Mouse (Mus musculus): ENCODE data around the gene Cd28. TPM values are rescaled to one million over a fixed set of nuclear protein-coding genes. Genes with fewer than 3 reads are reported as not detected.

Cd28 gene
- polyA plus RNA-seq, 1 experiment from 2014 or later, result 0.20 TPM

DNA sequence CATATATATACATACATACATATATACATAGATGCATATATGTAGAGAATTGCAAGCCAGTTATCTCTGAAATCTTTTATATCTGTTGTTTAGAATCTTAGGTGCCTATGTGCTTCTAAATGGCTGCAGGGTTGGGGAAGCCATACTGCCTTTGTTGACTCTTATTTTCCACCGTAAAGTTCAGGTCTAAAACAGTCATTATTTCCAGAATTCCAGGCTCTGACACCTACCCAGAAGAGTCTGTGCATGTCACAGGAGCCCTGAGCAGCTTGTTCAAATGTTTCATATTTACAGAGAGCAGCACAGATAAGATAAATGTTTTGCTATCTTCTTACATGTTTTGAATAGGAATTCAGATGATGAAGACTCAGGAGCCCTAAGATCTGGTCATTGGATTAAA is 36.4 kb downstream of the Cd28 start:
- Histone ChIP-seq H3K27ac (replicated peaks) (no peak overlapping the region), H3K9ac (replicated peaks) (no peak overlapping the region), H3K4me3 (no peak overlapping the region), H3K9me3 (no peaks in the 10 kb centered on the region), H3K36me3 (no peaks in the 10 kb centered on the region), H3K4me2 (replicated peaks) (no peak overlapping the region), H3K27me3 (no peaks in the 10 kb centered on the region), H3K4me1 (no peaks in the 10 kb centered on the region)
- 87% methylated on average over 1 of the region's 1 CpGs for WGBS
- no peak for ATAC-seq (ENCODE audit: low FRiP score, low read depth)

DNA sequence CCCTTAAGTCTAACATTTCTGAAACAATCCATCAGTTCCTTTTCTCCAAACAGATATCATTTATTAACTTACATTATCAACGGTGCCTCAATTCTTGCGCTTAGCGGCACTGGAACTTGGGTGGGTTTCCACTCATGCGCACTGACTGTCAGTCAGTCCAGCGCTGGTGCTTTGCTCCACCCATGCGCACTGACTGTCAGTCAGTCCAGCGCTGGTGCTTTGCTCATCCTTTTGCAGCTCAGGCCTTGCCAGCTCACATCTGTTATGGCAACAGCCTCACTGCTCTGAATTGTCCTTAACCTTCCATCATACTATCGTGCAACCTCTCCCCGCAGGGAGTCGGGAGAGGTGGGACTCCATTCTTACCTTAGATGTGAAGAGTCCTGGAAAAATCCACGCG is 37.4 kb downstream of the Cd28 start:
- H3K4me2 ChIP-seq (replicated peaks), result no peak overlapping the region
- no peak overlapping the region for H3K27ac ChIP-seq (replicated peaks)
- H3K4me3 ChIP-seq, result no peak overlapping the region
- no peak overlapping the region for H3K9ac ChIP-seq (replicated peaks)
- no peaks in the 10 kb centered on the region for H3K4me1 ChIP-seq
- no peaks in the 10 kb centered on the region for H3K27me3 ChIP-seq
- no peaks in the 10 kb centered on the region for H3K36me3 ChIP-seq
- no peak for ATAC-seq (ENCODE audit: low FRiP score, low read depth)
- 90% methylated on average over 12 of the region's 12 CpGs for WGBS
- H3K9me3 ChIP-seq, result no peaks in the 10 kb centered on the region

DNA sequence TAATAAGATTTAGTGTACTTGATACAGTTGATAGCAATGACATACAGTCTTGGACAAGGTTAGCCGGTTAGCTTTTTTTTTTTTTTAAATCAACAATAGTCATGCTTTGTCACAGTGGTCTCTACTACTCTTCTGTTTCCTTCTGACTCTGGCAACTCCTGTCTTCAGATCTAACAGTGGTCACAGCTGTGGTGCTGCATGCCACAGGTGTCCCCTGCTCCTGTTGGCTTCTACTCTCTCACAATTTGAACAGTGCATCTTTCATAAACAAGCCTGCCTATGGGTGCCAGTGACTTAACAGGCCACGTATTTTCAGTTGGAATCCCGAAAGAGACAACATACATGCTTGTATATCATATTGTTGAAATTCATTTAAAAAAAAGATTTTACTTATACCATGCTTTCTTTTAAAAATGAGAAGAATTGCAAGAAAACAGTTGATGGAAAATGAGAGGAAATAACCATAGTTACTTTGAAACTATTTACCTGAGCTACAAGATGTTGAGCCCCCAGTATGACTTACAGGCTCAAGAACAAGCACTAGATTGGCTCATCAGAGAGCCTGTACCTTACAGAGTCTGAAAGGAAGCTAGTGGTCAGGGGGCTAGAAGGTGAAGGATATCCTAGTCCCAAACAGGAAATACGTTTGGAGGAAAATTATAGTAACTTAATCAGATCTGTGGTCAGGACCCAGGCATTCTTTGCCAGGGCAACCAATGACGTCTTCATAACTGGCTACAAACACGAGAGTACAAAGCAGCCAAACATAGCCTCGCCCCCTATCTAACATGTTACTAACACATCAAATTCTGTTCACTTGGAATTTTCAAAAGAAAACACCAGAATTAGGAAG is 39.0 kb downstream of the Cd28 start:
- Histone ChIP-seq H3K4me2 (replicated peaks) (no peak overlapping the region), H3K9ac (replicated peaks) (no peak overlapping the region), H3K36me3 (no peaks in the 10 kb centered on the region), H3K27ac (replicated peaks) (no peak overlapping the region), H3K9me3 (no peaks in the 10 kb centered on the region), H3K4me1 (no peaks in the 10 kb centered on the region), H3K27me3 (no peaks in the 10 kb centered on the region), H3K4me3 (no peak overlapping the region)
- WGBS, result 84% methylated on average over 7 of the region's 7 CpGs
- ATAC-seq (ENCODE audit: low FRiP score, low read depth), result no peak

DNA sequence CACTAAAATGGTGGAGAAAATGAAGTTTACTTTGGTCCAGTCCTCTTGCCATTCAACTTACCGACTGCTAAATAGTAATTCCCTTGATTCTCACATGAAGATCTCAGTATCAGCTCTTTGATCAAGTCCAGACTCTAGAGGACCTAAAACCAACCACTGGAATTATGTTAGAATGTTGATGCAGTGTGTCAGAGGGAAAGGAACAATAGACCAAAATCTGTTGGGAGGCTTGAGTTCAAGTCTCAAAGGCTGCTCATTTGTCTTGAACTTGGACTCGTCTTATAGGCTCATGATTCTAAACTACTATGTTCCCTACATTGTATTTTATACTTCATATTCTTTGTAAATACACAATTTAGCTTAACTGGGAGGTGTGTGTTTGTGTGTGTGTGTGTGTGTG is 41.0 kb downstream of the Cd28 start:
- H3K4me1 ChIP-seq, result no peaks in the 10 kb centered on the region
- no peak overlapping the region for H3K9ac ChIP-seq (replicated peaks)
- 93% methylated on average over 2 of the region's 2 CpGs for WGBS
- H3K4me2 ChIP-seq (replicated peaks), result no peak overlapping the region
- H3K9me3 ChIP-seq, result no peaks in the 10 kb centered on the region
- no peak for ATAC-seq (ENCODE audit: low FRiP score, low read depth)
- no peak overlapping the region for H3K27ac ChIP-seq (replicated peaks)
- no peak overlapping the region for H3K4me3 ChIP-seq
- no peaks in the 10 kb centered on the region for H3K36me3 ChIP-seq
- no peaks in the 10 kb centered on the region for H3K27me3 ChIP-seq

DNA sequence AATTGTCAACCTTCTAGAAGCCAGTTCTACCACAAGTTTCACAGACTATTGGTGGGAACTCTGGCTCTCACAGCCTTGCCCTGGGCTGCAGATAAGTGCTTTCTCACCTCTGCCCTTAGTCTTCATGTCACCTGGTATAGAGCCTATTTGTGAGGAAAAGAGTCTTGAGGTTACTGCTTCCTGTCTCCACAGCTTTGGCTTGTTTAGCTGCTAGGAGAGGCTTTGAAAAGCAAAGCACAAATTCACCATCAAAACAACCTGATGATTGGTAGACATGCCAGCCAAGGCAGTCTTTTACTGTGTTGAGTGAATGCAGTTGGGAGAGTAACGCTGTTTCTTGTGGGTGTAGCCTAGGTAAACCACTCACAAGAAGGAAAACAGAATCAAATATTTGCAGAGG is 41.6 kb downstream of the Cd28 start:
- no peaks in the 10 kb centered on the region for H3K36me3 ChIP-seq
- H3K4me3 ChIP-seq, result no peak overlapping the region
- no peak overlapping the region for H3K27ac ChIP-seq (replicated peaks)
- no peaks in the 10 kb centered on the region for H3K4me1 ChIP-seq
- H3K9me3 ChIP-seq, result no peaks in the 10 kb centered on the region
- no peaks in the 10 kb centered on the region for H3K27me3 ChIP-seq
- no peak for ATAC-seq (ENCODE audit: low FRiP score, low read depth)
- no peak overlapping the region for H3K4me2 ChIP-seq (replicated peaks)
- no peak overlapping the region for H3K9ac ChIP-seq (replicated peaks)
- WGBS, result 92% methylated on average over 1 of the region's 1 CpGs

DNA sequence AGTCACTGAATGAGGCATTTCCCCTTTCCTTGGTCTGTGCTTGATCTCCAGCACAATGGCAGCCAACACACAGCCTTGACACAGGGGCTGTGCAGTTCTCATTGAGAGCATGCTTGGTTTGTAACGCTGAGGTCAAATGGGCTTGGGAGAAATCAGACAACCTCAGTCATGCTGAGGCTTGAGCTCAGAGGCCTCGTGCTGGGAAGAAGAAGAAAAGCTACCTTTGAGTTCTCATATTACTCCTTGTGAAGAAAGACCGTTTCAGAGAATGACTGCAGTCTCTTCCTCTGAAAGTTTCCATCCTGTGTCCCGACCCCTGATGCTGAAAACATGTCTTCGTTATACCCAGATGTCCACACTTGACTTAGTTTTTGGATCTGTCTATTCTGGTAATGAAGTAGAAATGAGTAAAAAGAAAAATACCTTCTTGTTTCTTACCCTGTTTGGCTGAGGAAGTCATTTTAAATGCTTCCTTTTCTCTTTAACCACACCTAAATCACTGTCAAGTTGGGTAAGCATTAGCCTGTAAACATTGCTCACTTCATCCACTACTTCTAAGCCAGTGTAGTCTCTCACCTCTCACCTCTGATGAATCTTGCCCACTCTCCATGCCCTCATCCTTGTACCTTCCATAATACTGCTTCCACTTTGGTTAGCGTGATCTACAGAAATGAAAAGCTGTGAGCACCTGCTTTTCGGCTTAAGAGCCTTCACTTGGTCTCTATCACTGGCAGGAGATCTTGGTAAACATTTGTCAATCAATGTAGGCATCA is 43.1 kb downstream of the Cd28 start:
- Histone ChIP-seq H3K9me3 (no peaks in the 10 kb centered on the region), H3K4me3 (no peak overlapping the region), H3K27ac (replicated peaks) (no peak overlapping the region), H3K4me2 (replicated peaks) (no peak overlapping the region), H3K36me3 (no peaks in the 10 kb centered on the region), H3K27me3 (no peaks in the 10 kb centered on the region), H3K4me1 (no peaks in the 10 kb centered on the region), H3K9ac (replicated peaks) (no peak overlapping the region)
- ATAC-seq (ENCODE audit: low FRiP score, low read depth), result no peak
- WGBS, result 74% methylated on average over 7 of the region's 7 CpGs

DNA sequence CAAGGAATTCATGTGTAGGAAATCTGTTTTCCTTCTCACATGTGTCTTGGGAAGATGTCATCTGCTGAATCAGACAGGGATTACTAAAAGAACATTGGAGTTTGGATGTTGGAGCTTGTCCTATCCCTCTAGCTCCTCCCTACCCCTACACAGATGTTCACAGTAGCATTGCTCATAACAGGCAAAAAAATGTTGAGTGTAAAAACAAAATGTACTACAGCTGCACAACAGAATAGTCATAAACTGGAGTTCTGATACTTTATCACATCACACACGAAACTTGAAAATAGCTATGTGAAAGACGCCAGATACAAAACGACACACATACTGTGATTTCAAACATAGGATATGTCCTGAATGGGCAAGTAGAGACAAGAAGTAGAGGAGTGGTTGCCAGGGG is 43.9 kb downstream of the Cd28 start:
- Histone ChIP-seq H3K4me1 (no peaks in the 10 kb centered on the region), H3K27ac (replicated peaks) (no peak overlapping the region), H3K9me3 (no peaks in the 10 kb centered on the region), H3K36me3 (no peaks in the 10 kb centered on the region), H3K4me2 (replicated peaks) (no peak overlapping the region), H3K27me3 (no peaks in the 10 kb centered on the region), H3K4me3 (no peak overlapping the region), H3K9ac (replicated peaks) (no peak overlapping the region)
- 97% methylated on average over 3 of the region's 3 CpGs for WGBS
- ATAC-seq (ENCODE audit: low FRiP score, low read depth), result no peak

DNA sequence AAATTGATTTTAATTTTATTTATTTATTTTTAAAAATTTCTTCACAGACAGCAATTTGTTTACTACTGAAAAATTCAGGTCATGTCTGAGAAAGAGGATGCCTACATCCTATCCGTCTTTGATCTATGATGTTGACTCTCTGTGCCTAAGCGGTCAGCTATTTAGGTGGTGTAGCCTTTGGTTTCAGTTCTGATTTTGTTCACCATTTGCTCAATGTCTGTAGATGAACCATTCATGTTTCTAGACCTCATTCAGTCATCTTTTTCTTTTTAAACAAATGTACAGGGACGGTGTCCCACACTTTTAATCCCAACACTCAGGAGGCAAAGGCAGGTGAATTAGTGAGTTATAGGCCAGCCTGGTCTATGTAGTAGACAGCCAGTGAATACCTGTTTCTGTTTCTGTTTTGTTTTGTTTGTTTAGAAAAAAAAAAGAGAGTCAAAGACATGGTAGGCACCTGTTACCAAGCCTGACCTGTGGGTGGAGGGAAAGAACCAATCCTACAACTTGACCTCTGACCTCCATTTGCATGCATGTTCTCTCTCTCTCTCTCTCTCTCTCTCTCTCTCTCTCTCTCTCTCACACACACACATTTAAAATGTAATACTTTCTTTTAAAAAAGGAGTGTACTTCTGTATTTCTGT is 45.0 kb downstream of the Cd28 start:
- Histone ChIP-seq H3K9ac (replicated peaks) (no peak overlapping the region), H3K4me2 (replicated peaks) (no peak overlapping the region), H3K4me1 (no peaks in the 10 kb centered on the region), H3K4me3 (no peak overlapping the region), H3K36me3 (no peaks in the 10 kb centered on the region), H3K9me3 (no peaks in the 10 kb centered on the region), H3K27ac (replicated peaks) (no peak overlapping the region), H3K27me3 (no peaks in the 10 kb centered on the region)
- WGBS, result 97% methylated on average over 3 of the region's 3 CpGs
- no peak for ATAC-seq (ENCODE audit: low FRiP score, low read depth)

DNA sequence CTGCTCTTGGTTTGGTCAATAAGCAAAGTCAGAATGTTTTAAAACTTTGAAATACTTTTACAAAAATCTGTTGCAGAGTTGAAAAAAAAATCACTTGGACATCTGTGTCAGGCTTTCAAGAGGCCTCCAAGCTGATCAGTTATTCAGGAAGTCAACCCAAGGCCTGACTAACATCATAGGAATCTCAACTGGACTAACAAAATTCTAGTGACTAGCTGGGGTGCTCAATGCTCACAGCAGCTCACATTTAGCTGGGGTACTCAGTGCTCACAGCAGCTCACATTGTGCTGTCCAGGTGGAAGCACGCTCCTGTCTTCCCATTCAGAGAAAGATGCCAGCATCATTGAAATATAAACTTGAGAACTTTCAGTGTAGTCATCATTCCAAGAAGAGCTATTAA is 45.9 kb downstream of the Cd28 start:
- 91% methylated on average over 1 of the region's 1 CpGs for WGBS
- H3K4me2 ChIP-seq (replicated peaks), result no peak overlapping the region
- no peaks in the 10 kb centered on the region for H3K9me3 ChIP-seq
- no peak overlapping the region for H3K27ac ChIP-seq (replicated peaks)
- no peak overlapping the region for H3K9ac ChIP-seq (replicated peaks)
- no peak overlapping the region for H3K4me3 ChIP-seq
- no peaks in the 10 kb centered on the region for H3K27me3 ChIP-seq
- no peaks in the 10 kb centered on the region for H3K36me3 ChIP-seq
- no peaks in the 10 kb centered on the region for H3K4me1 ChIP-seq
- no peak for ATAC-seq (ENCODE audit: low FRiP score, low read depth)

DNA sequence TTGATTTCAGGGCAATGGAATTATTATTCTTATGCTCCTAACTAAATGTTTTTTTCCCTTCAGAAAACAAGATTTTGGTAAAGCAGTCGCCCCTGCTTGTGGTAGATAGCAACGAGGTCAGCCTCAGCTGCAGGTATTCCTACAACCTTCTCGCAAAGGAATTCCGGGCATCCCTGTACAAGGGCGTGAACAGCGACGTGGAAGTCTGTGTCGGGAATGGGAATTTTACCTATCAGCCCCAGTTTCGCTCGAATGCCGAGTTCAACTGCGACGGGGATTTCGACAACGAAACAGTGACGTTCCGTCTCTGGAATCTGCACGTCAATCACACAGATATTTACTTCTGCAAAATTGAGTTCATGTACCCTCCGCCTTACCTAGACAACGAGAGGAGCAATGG is 46.3 kb downstream of the Cd28 start:
- no peak overlapping the region for H3K4me2 ChIP-seq (replicated peaks)
- no peaks in the 10 kb centered on the region for H3K36me3 ChIP-seq
- no peak overlapping the region for H3K27ac ChIP-seq (replicated peaks)
- no peak overlapping the region for H3K4me3 ChIP-seq
- no peaks in the 10 kb centered on the region for H3K27me3 ChIP-seq
- no peak overlapping the region for H3K9ac ChIP-seq (replicated peaks)
- ATAC-seq (ENCODE audit: low FRiP score, low read depth), result no peak
- 93% methylated on average over 20 of the region's 20 CpGs for WGBS
- H3K4me1 ChIP-seq, result no peaks in the 10 kb centered on the region
- no peaks in the 10 kb centered on the region for H3K9me3 ChIP-seq

DNA sequence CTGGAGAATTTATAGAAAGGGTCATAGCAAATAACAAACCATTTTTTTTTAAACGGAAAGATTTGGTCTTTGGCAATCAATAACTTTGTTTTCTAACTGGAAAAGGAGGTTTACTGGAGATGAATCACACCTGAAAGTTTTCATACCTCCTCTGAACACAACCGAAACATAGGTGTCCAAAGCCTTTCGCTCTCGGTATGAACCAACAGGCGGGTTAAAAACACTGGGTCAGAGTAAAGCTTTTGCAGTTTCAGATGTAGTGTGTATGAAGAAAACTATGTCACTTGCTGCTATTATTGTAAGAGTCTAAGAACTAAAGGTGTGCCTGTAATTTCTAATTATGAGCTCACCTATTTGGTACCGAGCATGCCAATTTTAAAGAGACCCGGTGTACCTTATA is 55.2 kb downstream of the Cd28 start:
- H3K27ac ChIP-seq (replicated peaks), result no peak overlapping the region

DNA sequence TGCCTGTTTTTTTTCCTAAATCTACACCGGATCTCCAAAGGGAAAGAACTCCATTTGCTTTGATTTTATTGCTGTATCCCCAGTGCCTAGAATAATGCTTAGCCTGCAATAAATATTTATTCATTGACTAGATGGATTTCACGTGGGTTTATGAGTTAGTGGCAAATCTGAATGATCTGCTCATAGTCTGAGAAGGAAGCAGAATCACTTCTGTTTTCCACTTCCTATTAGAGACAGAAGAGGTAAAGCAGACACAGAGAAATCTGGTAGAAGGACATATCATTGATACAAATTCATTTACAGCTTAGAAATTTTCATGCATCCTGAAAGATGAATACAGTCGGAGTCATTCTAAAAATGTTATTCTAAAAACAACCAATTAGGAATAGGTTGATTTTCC is 56.6 kb downstream of the Cd28 start:
- Histone ChIP-seq H3K4me3 (no peak overlapping the region), H3K4me1 (no peaks in the 10 kb centered on the region), H3K27ac (replicated peaks) (no peak overlapping the region), H3K36me3 (no peaks in the 10 kb centered on the region), H3K9me3 (no peaks in the 10 kb centered on the region), H3K4me2 (replicated peaks) (no peak overlapping the region), H3K27me3 (no peaks in the 10 kb centered on the region), H3K9ac (replicated peaks) (no peak overlapping the region)
- WGBS, result 88% methylated on average over 3 of the region's 3 CpGs
- no peak for ATAC-seq (ENCODE audit: low FRiP score, low read depth)

More for the DNA sequence above, 55.2 kb downstream of the Cd28 start:
- Histone ChIP-seq H3K4me3 (no peak overlapping the region), H3K36me3 (no peaks in the 10 kb centered on the region), H3K27me3 (no peaks in the 10 kb centered on the region), H3K4me2 (replicated peaks) (no peak overlapping the region), H3K9ac (replicated peaks) (no peak overlapping the region), H3K4me1 (no peaks in the 10 kb centered on the region), H3K9me3 (no peaks in the 10 kb centered on the region)
- ATAC-seq (ENCODE audit: low FRiP score, low read depth), result no peak
- WGBS, result 95% methylated on average over 7 of the region's 7 CpGs
